Mouse (Mus musculus): ENCODE data around the gene Fhl4. TPM values are rescaled to one million over a fixed set of nuclear protein-coding genes. Genes with fewer than 3 reads are reported as not detected.

The Fhl4 gene
- polyA plus RNA-seq, 2 experiments, result 0.75 to 1.6 TPM

DNA sequence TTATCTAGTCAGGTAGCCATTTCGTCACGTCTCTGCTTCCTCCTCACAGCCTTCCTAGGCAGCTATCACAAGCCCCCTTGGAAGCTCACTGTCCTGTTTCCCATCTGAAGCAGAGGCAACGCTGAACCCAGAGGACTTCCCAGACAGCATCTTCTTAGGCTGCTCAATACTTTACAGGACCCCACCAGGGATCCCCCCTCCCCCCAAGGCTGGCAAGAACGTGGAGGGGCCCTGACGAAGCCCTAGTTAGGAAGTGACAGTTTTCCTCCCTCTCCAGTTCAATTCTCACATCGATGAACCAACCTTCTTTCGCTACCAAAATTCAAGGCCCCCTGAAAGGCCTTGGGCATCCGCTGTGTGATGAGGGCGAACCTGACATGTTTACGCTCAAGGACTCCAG lies 454 bp downstream of the Fhl4 start:
- Histone ChIP-seq H3K27ac (replicated peaks; ENCODE audit: low read depth, low read length) (peak overlapping the region; percentile 85), H3K9ac (ENCODE audit: low read depth, low read length, severe bottlenecking) (peak overlapping the region; percentile 97), H3K36me3 (ENCODE audit: control insufficient read depth, insufficient read depth, low read length) (0 out of 2 replicates have a peak, but pooled peaks cover 3% of the 10 kb centered on the region), H3K4me3 (replicated peaks; ENCODE audit: low read length) (peak overlapping the region; percentile 99), H3K4me2 (replicated peaks; ENCODE audit: low read depth, low read length, severe bottlenecking) (peak overlapping the region; percentile 77), H3K27me3 (ENCODE audit: control insufficient read depth, insufficient read depth, low read length) (no peaks in the 10 kb centered on the region), H3K4me1 (ENCODE audit: control insufficient read depth, insufficient read depth, low read length) (peaks cover 11% of the 10 kb centered on the region; the same call in 1 of the 2 replicates), H3K9me3 (ENCODE audit: control insufficient read depth, low read length) (no peaks in the 10 kb centered on the region)
- ATAC-seq (ENCODE audit: low FRiP score, low read depth) (0 out of 2 replicates have a peak, but pooled peaks have one; percentile 10), DNase-seq (ENCODE audit: low spot score) (peak; percentile 5)
- no peak for TF ChIP-seq POLR2A (IDR thresholded peaks at IDR 0.05; ENCODE audit: borderline replicate concordance, extremely low read depth, insufficient read depth, insufficient read length)
- 2% methylated on average over 10 of the region's 10 CpGs for WGBS

DNA sequence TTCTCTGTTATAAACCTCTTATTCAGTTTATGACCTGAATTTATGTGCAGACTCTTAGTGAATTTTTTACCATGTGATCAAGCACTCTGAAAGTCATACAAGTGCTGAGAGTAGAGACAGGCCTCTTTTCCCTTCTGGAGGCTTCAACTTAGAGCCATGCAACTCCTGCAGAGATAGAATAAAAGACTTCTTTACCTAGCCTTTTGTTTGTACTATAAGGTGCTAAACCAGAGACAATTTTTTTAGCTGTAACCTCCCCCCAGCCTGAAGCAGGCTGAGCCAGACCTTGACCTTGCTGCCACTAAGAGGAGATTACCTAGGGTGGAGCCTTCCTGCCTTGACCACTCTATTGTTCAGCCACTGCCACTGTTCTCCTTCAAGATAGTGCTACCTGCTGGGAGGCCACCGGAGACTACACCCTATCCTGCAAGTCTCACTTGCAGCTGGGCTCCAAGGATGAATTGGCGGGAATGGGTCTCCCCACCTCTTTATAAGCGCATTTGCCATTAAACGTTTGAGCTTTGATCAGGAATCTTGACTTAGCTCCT lies 30.6 kb downstream of the Fhl4 start:
- 62% methylated on average over 4 of the region's 4 CpGs for WGBS
- no peak for DNase-seq (ENCODE audit: low spot score)

DNA sequence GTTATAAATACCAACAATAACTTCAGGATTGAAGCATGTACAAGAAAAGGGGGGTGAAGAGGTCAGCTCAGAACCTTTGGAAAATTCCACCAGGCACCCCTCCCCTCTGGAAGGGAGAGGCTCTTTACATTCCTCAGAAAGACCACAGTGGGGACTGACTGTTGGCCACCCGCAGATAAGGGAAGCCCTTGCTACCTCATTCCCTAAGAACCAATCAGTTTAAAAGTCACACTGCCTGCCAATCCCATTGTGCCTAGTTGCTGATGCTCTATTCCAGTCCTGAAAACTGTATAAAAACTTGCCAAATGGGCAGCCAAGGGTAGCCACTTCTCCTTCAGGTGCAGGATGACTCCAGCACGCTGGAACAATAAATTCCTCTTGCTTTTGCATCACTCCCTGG lies 47.4 kb downstream of the Fhl4 start:
- WGBS, result 76% methylated on average over 2 of the region's 2 CpGs
- no peaks in the 10 kb centered on the region for H3K36me3 ChIP-seq (ENCODE audit: control insufficient read depth, insufficient read depth, low read length)
- H3K9me3 ChIP-seq (ENCODE audit: control insufficient read depth, low read length), result no peaks in the 10 kb centered on the region
- H3K27ac ChIP-seq (replicated peaks; ENCODE audit: low read depth, low read length), result no peak overlapping the region
- no peaks in the 10 kb centered on the region for H3K27me3 ChIP-seq (ENCODE audit: control insufficient read depth, insufficient read depth, low read length)
- H3K4me1 ChIP-seq (ENCODE audit: control insufficient read depth, insufficient read depth, low read length), result no peaks in the 10 kb centered on the region
- no peak overlapping the region for H3K4me3 ChIP-seq (replicated peaks; ENCODE audit: low read length)
- no peak overlapping the region for H3K4me2 ChIP-seq (replicated peaks; ENCODE audit: low read depth, low read length, severe bottlenecking)
- no peak for ATAC-seq (ENCODE audit: low FRiP score, low read depth)
- no peak for TF ChIP-seq POLR2A (IDR thresholded peaks at IDR 0.05; ENCODE audit: borderline replicate concordance, extremely low read depth, insufficient read depth, insufficient read length)
- H3K9ac ChIP-seq (ENCODE audit: low read depth, low read length, severe bottlenecking), result no peak overlapping the region
- no peak for DNase-seq (ENCODE audit: low spot score)

More for the DNA sequence above, 30.6 kb downstream of the Fhl4 start:
- Histone ChIP-seq H3K4me3 (replicated peaks; ENCODE audit: low read length) (no peak overlapping the region), H3K36me3 (ENCODE audit: control insufficient read depth, insufficient read depth, low read length) (no peaks in the 10 kb centered on the region), H3K4me1 (ENCODE audit: control insufficient read depth, insufficient read depth, low read length) (no peaks in the 10 kb centered on the region), H3K9ac (ENCODE audit: low read depth, low read length, severe bottlenecking) (no peak overlapping the region), H3K27ac (replicated peaks; ENCODE audit: low read depth, low read length) (no peak overlapping the region), H3K9me3 (ENCODE audit: control insufficient read depth, low read length) (no peaks in the 10 kb centered on the region), H3K27me3 (ENCODE audit: control insufficient read depth, insufficient read depth, low read length) (no peaks in the 10 kb centered on the region), H3K4me2 (replicated peaks; ENCODE audit: low read depth, low read length, severe bottlenecking) (no peak overlapping the region)
- no peak for TF ChIP-seq POLR2A (IDR thresholded peaks at IDR 0.05; ENCODE audit: borderline replicate concordance, extremely low read depth, insufficient read depth, insufficient read length)
- no peak for ATAC-seq (ENCODE audit: low FRiP score, low read depth)

DNA sequence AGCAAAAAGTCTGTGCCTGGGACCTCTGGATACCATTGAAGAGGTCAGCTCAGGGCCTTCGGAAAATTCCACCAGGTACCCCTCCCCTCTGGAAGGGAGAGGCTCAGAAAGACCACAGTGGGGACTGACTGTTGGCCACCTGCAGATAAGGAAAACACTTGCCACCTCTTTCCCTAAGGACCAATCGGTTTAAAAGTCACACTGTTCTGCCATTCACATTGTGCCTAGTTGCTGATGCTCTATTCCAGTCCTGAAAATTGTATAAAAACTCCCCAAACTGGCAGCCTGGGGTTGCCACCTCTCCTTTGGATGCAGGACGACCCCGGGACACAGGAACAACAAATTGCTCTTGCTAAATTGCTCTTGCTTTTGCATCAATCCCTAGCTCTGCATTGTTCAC lies 49.8 kb downstream of the Fhl4 start:
- no peaks in the 10 kb centered on the region for H3K36me3 ChIP-seq (ENCODE audit: control insufficient read depth, insufficient read depth, low read length)
- H3K9me3 ChIP-seq (ENCODE audit: control insufficient read depth, low read length), result no peaks in the 10 kb centered on the region
- no peak for ATAC-seq (ENCODE audit: low FRiP score, low read depth)
- no peak overlapping the region for H3K9ac ChIP-seq (ENCODE audit: low read depth, low read length, severe bottlenecking)
- H3K27ac ChIP-seq (replicated peaks; ENCODE audit: low read depth, low read length), result no peak overlapping the region
- H3K4me1 ChIP-seq (ENCODE audit: control insufficient read depth, insufficient read depth, low read length), result no peaks in the 10 kb centered on the region
- no peak overlapping the region for H3K4me2 ChIP-seq (replicated peaks; ENCODE audit: low read depth, low read length, severe bottlenecking)
- no peak for TF ChIP-seq POLR2A (IDR thresholded peaks at IDR 0.05; ENCODE audit: borderline replicate concordance, extremely low read depth, insufficient read depth, insufficient read length)
- no peak for DNase-seq (ENCODE audit: low spot score)
- WGBS, result 32% methylated on average over 4 of the region's 4 CpGs
- H3K4me3 ChIP-seq (replicated peaks; ENCODE audit: low read length), result no peak overlapping the region
- H3K27me3 ChIP-seq (ENCODE audit: control insufficient read depth, insufficient read depth, low read length), result no peaks in the 10 kb centered on the region

DNA sequence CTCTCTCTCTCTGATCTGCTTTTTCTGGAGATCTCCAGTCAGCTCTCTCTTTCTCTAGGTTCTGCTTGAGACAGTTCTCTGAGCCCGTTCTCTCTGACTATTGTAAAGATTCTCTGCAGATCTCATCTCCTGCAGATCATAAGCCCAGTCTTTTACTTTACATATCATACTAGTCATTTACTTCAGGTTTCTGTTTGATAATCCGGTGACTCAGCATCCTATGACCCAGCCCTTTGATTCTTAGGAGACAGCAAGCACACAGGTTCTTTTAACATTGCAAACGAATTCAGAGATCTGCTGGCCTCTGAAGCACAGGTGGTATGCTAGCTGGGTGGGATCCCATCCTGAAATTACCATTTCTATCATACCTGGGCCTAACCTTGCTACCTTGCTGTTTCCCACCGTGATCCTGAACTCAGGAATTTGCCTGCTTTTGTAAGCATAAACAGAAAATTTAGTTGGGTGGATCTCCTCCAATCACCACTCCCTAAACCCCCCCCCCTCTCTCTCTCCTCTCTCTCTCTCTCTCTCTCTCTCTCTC lies 51.6 kb downstream of the Fhl4 start:
- TF ChIP-seq POLR2A (IDR thresholded peaks at IDR 0.05; ENCODE audit: borderline replicate concordance, extremely low read depth, insufficient read depth, insufficient read length), result no peak
- DNase-seq (ENCODE audit: low spot score) (no peak), ATAC-seq (ENCODE audit: low FRiP score, low read depth) (no peak)
- 56% methylated on average over 4 of the region's 4 CpGs for WGBS
- H3K4me3 ChIP-seq (replicated peaks; ENCODE audit: low read length), result no peak overlapping the region
- H3K9me3 ChIP-seq (ENCODE audit: control insufficient read depth, low read length), result no peaks in the 10 kb centered on the region
- H3K9ac ChIP-seq (ENCODE audit: low read depth, low read length, severe bottlenecking), result no peak overlapping the region
- no peaks in the 10 kb centered on the region for H3K36me3 ChIP-seq (ENCODE audit: control insufficient read depth, insufficient read depth, low read length)
- no peaks in the 10 kb centered on the region for H3K27me3 ChIP-seq (ENCODE audit: control insufficient read depth, insufficient read depth, low read length)
- H3K4me2 ChIP-seq (replicated peaks; ENCODE audit: low read depth, low read length, severe bottlenecking), result no peak overlapping the region
- no peak overlapping the region for H3K27ac ChIP-seq (replicated peaks; ENCODE audit: low read depth, low read length)
- H3K4me1 ChIP-seq (ENCODE audit: control insufficient read depth, insufficient read depth, low read length), result no peaks in the 10 kb centered on the region

Measured in limb, embryonic 14.5 days (tissue).